Mouse (Mus musculus) intestine, embryonic 16.5 days (tissue): ENCODE measurements around the gene Tnfaip8l3. TPM values are rescaled to one million over a fixed set of nuclear protein-coding genes. Genes with fewer than 3 reads are reported as not detected.

Experiments
- ATAC-seq: fragments of 200-750 bp; cut with Nextera tagmentation; 2 replicates; pipeline ENCODE4 v1.8.0; 2017; ENCODE audit warnings: moderate TSS enrichment, moderate library complexity
- H3K27ac ChIP-seq: fragments of 300-500 bp; sonication (generic); 2 replicates; pipeline ENCODE4 v1.5.1; 2014; ENCODE audit warnings: mild to moderate bottlenecking, low read length
- H3K27me3 ChIP-seq: fragments of 300-500 bp; sonication (generic); replicated peaks from 2 replicates; pipeline ENCODE4 v1.6.1; 2014; ENCODE audit warnings: low read length, control low read depth, mixed read lengths; ENCODE audit not compliant: control insufficient read depth, insufficient read depth
- H3K36me3 ChIP-seq: fragments of 300-500 bp; sonication (generic); 2 replicates; pipeline ENCODE4 v1.6.1; 2014; ENCODE audit warnings: low read length, control low read depth; ENCODE audit not compliant: control insufficient read depth, insufficient read depth
- H3K4me1 ChIP-seq: fragments of 300-500 bp; sonication (generic); 2 replicates; pipeline ENCODE4 v1.6.1; 2014; ENCODE audit warnings: low read length, control low read depth, mixed read lengths; ENCODE audit not compliant: control insufficient read depth, insufficient read depth
- H3K4me2 ChIP-seq: fragments of 300-500 bp; sonication (generic); 2 replicates; pipeline ENCODE4 v1.6.1; 2014; ENCODE audit warnings: low read depth, low read length, control low read depth
- H3K4me3 ChIP-seq: fragments of 300-500 bp; sonication (generic); 2 replicates; pipeline ENCODE4 v1.5.1; 2014; ENCODE audit warnings: mild to moderate bottlenecking, low read length
- H3K9ac ChIP-seq: fragments of 300-500 bp; sonication (generic); 2 replicates; pipeline ENCODE4 v1.6.1; 2014; ENCODE audit warnings: low read depth, low read length
- H3K9me3 ChIP-seq: fragments of 300-500 bp; sonication (generic); 2 replicates; pipeline ENCODE4 v1.6.1; 2016; ENCODE audit warnings: low read length, control low read depth; ENCODE audit not compliant: control insufficient read depth
- WGBS: fragments of 180-500 bp; shearing (Covaris S2); extraction: QIAGEN DNeasy Blood & Tissue Kit; methylation state at CpG from one replicate; pipeline ENCODE4 v1.1.7; 2014; 5-methylcytosine and 5-hydroxymethylcytosine counted together
- polyA plus RNA-seq: library from polyadenylated mRNA; unstranded; fragments of >200 nt; fragmentation: Nextera tagmentation; extraction: Ambion mirVana; gene quantifications from 2 replicates; pipeline ENCODE4 v1.2.1, GENCODE M21; 2015

Gene Tnfaip8l3
- polyA plus RNA-seq, 1 experiment from 2014 or later, result 0.15 TPM

DNA sequence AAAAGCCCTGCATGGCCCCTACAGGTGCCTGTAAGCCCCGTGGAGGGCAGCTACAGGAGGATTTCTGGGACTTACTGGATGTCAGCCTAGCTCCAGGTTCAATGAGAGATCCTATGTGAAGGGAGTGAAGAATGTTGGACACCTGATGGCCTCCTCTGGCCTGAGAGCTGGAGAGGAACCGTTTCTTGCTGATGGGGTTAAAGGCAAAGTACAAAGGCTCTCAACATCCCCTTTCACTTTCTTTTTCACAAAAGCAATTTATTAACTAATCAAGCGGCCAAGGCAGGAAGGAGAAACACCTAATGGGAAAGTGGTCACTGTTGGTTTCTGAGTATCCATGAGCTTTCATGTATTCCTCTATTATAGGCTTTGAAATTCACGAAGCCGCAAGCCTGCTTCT is 1.0 kb upstream of the Tnfaip8l3 start:
- ATAC-seq, result peak; percentile 71
- 43% methylated on average over 5 of the region's 5 CpGs for WGBS

DNA sequence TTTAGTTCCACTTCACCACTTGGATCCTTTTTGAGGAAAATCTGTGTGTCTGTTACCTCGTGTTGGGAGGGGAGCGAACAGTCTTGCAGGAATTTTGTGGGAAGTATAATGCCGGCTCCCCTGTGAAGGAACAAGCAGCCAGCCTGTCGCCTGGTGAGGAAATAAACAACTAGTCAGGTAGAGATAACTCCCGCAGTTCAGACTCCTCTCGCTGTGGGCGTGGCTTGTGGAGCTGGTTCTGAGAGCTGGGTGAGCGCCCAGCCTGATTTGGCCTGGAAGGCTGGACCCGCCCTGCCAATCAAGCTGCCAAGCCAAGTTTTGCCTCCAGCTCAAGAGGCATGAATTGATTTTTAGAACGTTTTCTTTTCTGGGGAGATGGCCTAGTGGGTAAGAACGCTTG is 589 bp upstream of the Tnfaip8l3 start:
- Histone ChIP-seq H3K27me3 (peaks cover 2% of the 10 kb centered on the region; the same call in 1 of the 2 replicates), H3K4me3 (peak overlapping the region; percentile 57), H3K36me3 (no peaks in the 10 kb centered on the region), H3K4me1 (peaks cover 8% of the 10 kb centered on the region), H3K9ac (peak overlapping the region; percentile 65), H3K27ac (no peak overlapping the region), H3K4me2 (peak overlapping the region; percentile 99), H3K9me3 (no peaks in the 10 kb centered on the region)
- peak; percentile 96 for ATAC-seq
- under 1% methylated on average over 11 of the region's 11 CpGs for WGBS

More for the DNA sequence above, 1.0 kb upstream of the Tnfaip8l3 start:
- Histone ChIP-seq H3K27ac (no peak overlapping the region), H3K4me3 (peak overlapping the region; percentile 57), H3K9ac (no peak overlapping the region), H3K4me1 (peaks cover 8% of the 10 kb centered on the region), H3K9me3 (no peaks in the 10 kb centered on the region), H3K27me3 (peaks cover 2% of the 10 kb centered on the region; the same call in 1 of the 2 replicates), H3K36me3 (no peaks in the 10 kb centered on the region), H3K4me2 (peak overlapping the region; percentile 99)

DNA sequence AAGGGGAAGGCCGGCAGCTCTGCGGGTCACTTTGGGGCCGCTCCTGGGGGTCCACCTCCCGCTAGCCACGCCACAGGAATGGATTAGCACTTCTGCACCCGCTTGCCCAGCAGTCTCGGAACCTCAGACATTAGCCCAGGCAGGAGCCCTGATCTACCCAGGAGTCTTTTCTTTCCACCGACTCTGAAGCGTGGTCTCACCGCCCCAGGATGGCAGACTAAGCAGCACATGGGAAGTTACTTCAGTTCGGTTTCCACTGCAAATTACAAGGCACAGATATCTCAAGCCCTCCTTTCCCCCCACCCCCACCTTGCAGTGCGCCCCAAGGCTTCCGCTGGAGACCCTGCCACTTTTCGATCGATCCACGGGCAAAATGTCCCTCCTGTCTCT is 551 bp downstream of the Tnfaip8l3 start:
- H3K27me3 ChIP-seq, result peaks cover 2% of the 10 kb centered on the region; the same call in 1 of the 2 replicates
- no peak overlapping the region for H3K27ac ChIP-seq
- ATAC-seq, result no peak
- no peaks in the 10 kb centered on the region for H3K36me3 ChIP-seq
- peak overlapping the region; percentile 65 for H3K9ac ChIP-seq
- 5% methylated on average over 16 of the region's 16 CpGs for WGBS
- H3K4me3 ChIP-seq, result peak overlapping the region; percentile 57
- no peaks in the 10 kb centered on the region for H3K9me3 ChIP-seq
- peaks cover 8% of the 10 kb centered on the region for H3K4me1 ChIP-seq
- H3K4me2 ChIP-seq, result peak overlapping the region; percentile 99

DNA sequence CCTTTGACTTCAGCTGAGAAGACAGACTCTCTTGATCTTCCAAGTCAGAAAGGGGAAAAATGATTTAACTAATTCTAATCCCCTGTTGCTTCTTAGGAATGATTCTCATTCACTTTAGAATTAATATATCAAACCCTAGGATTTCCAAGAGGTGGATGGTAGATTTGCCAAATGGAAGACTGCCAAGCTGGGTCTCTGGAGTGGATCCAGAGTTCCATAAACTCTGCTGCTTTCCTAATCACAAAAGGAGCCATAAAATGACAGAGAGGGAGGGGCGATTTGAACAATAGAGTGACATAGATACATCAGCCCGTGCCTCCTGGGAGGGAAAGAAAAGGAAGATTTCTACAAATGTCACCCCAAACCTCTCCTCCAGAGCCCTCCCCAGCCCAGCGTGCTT is 3.4 kb downstream of the Tnfaip8l3 start:
- H3K4me2 ChIP-seq, result no peak overlapping the region
- WGBS, result 47% methylated on average over 3 of the region's 3 CpGs
- H3K9me3 ChIP-seq, result no peaks in the 10 kb centered on the region
- peaks cover 8% of the 10 kb centered on the region for H3K4me1 ChIP-seq
- H3K27me3 ChIP-seq, result peaks cover 2% of the 10 kb centered on the region; the same call in 1 of the 2 replicates
- H3K9ac ChIP-seq, result no peak overlapping the region
- no peak overlapping the region for H3K27ac ChIP-seq
- H3K4me3 ChIP-seq, result no peak overlapping the region
- no peak for ATAC-seq
- H3K36me3 ChIP-seq, result no peaks in the 10 kb centered on the region

DNA sequence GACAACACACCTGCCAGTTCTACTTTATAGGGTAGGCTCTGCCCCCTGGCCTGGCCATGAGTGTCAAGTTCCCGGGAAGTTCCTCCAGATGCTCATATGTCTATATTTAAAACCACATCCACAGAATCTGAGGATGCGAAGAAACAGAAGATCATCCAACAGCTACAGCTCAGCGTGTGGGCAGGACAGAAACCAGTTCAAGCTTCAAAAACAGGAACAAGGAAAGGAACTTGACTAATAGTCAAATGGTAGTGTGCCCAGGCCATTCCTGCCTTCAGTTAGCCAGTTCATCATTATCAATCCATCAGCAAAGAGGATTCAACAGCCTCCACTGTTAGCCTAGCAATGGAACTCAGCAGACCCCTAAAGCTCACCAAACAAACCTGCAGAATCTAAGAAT is 4.5 kb downstream of the Tnfaip8l3 start:
- Histone ChIP-seq H3K4me3 (no peak overlapping the region), H3K4me1 (peaks cover 7% of the 10 kb centered on the region), H3K27me3 (peaks cover 2% of the 10 kb centered on the region; the same call in 1 of the 2 replicates), H3K9me3 (no peaks in the 10 kb centered on the region), H3K9ac (no peak overlapping the region), H3K36me3 (no peaks in the 10 kb centered on the region), H3K27ac (no peak overlapping the region), H3K4me2 (no peak overlapping the region)
- WGBS, result 79% methylated on average over 3 of the region's 3 CpGs
- no peak for ATAC-seq

DNA sequence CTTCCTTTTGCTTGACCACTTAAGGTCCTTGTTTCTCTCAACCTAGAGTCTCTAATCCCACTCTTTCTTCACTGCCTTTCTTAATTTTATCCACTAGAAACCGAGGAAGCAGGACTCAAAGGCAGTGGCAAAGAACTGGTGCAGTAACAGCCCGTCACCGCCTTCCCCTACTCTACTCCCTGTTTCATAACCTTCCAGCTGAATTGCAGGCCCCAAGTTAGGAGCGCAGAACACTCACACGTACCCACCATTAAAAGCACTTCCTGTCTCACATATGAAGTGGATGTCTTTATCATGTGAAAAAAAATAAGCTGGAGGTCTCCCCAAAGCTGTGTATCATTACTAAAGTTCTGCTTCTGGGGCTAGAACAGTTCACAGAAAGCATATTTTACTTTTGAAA is 6.5 kb downstream of the Tnfaip8l3 start:
- no peaks in the 10 kb centered on the region for H3K4me1 ChIP-seq
- 79% methylated on average over 5 of the region's 5 CpGs for WGBS
- no peak overlapping the region for H3K4me2 ChIP-seq
- no peak overlapping the region for H3K4me3 ChIP-seq
- ATAC-seq, result no peak
- H3K36me3 ChIP-seq, result no peaks in the 10 kb centered on the region
- no peak overlapping the region for H3K9ac ChIP-seq
- H3K27me3 ChIP-seq, result no peaks in the 10 kb centered on the region; the same call in 1 of the 2 replicates
- no peaks in the 10 kb centered on the region for H3K9me3 ChIP-seq
- no peak overlapping the region for H3K27ac ChIP-seq

DNA sequence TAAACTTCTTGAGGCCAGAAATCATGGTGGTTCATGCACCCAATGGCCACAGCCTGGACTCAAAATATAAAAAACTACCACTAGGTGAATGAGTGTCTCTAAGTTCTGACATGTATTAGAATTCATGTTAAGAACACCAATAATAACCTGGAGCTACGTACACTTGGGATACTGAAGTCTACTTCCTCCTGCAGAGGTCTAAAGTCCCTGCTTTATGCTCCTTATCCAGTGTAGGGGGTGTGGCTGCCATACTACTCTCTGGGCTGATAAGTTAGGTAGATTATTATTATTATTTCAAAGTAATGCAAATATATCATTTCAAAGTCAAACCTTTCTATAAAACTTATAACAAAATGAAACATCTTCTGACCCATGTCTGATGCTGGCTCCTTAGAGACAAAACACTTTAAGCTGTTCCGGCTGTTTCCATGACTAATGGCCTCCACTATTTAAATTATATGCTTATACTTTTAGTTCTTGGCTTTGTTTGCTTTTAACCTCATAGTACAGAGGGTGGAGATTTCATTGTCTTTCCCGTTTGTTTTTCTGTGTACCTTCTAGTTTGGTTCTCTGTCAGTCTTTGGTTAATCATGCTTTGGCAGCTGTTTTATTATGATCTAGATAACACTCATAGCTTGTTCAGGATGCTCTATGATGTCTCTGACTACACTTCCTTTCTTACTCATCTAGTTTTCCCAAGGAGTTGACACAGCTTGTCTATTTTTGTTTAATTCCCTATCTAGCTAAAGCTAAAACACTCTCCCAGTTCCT is 16.7 kb downstream of the Tnfaip8l3 start:
- Histone ChIP-seq H3K4me2 (no peak overlapping the region), H3K4me3 (no peak overlapping the region), H3K9me3 (no peaks in the 10 kb centered on the region), H3K27ac (no peak overlapping the region), H3K9ac (no peak overlapping the region), H3K4me1 (no peaks in the 10 kb centered on the region), H3K36me3 (no peaks in the 10 kb centered on the region), H3K27me3 (no peaks in the 10 kb centered on the region)
- 65% methylated on average over 3 of the region's 3 CpGs for WGBS
- peak; percentile 98 for ATAC-seq

DNA sequence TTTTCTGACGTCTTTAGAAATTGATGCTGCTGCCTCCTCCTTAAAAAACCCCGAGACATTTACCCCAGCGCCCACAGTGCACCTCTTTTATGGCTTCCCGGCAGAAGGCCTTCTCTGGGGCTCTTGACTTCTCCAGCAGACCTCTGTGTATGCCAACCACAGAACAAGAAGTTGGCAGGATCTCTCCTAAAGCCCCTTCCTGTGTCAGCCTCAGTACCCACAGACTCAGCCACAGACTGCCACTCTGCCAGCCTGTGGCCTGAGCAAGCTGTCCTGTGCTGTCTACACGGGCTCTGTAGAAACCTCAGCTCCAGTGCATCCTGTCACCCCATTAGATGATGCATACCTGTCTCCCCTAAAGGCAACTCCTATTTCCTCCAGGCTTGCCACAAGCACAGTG is 19.2 kb downstream of the Tnfaip8l3 start:
- Histone ChIP-seq H3K9ac (no peak overlapping the region), H3K27me3 (no peaks in the 10 kb centered on the region), H3K9me3 (no peaks in the 10 kb centered on the region), H3K36me3 (no peaks in the 10 kb centered on the region), H3K4me3 (no peak overlapping the region), H3K4me1 (no peaks in the 10 kb centered on the region), H3K4me2 (no peak overlapping the region), H3K27ac (no peak overlapping the region)
- WGBS, result 75% methylated on average over 5 of the region's 5 CpGs
- no peak for ATAC-seq

DNA sequence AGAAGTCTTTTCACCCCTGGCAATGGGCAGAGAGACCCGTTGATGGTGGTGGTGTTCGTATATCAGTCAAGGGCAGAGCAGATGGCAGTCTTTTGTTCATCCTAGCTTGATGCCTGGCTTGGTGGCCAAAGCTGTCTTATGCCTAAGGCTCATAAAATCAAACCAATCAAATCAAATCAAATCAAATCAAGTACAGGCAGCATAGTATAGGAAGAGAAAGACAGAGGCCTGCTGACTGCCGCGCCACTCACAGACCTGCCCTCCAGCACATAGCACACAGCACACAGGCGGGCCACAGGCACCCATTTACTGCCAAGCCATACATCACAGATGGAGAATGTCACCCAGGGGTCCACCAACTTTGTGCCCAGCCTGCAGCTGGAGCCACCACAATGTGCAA is 25.1 kb downstream of the Tnfaip8l3 start:
- no peaks in the 10 kb centered on the region for H3K27me3 ChIP-seq
- no peak overlapping the region for H3K4me2 ChIP-seq
- no peaks in the 10 kb centered on the region for H3K9me3 ChIP-seq
- no peak for ATAC-seq
- H3K27ac ChIP-seq, result no peak overlapping the region
- no peaks in the 10 kb centered on the region for H3K4me1 ChIP-seq
- H3K9ac ChIP-seq, result no peak overlapping the region
- H3K4me3 ChIP-seq, result no peak overlapping the region
- no peaks in the 10 kb centered on the region for H3K36me3 ChIP-seq
- 84% methylated on average over 5 of the region's 5 CpGs for WGBS
